Mouse (Mus musculus) cerebellum, adult 2 months (tissue): Measurements from ENCODE around the gene Dph3.

Experiments
- CTCF ChIP-seq: fragments of 200-500 bp; IDR thresholded peaks from 2 replicates; pipeline ENCODE4 v1.5.1; 2011; ENCODE audit warnings: low read depth, mild to moderate bottlenecking, control low read depth, low read length, moderate library complexity, borderline replicate concordance; ENCODE audit not compliant: insufficient read depth
- POLR2A ChIP-seq: fragments of 200-500 bp; IDR thresholded peaks from 2 replicates; pipeline ENCODE4 v1.6.1; 2011; ENCODE audit warnings: low read length, control low read depth, borderline replicate concordance; ENCODE audit not compliant: insufficient read depth

DNA sequence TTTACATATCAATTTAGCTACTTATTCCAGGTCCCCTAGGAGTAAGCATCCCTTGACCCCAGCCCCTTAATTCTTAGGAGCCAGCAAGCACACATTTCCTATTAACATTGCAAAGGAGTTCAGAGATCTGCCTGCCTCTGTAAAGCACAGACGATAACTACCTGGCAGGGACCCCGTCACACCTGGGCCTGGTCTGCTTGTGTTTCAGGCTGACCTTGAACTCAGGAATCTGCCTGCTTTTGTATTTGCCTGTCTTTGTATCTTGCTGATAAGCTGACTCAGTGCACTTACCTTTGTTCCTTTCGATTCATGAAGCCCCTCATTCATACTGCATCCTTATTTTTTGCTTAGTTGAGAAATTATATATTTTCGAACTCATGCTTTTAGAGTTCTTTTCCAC, 21.4 kb upstream of the Dph3 start:
- TF ChIP-seq CTCF (no peak), POLR2A (no peak)
